Mouse (Mus musculus) limb, embryonic 10.5 days (tissue): Measurements from ENCODE around the gene Mast3. TPM values are rescaled to one million over a fixed set of nuclear protein-coding genes. Genes with fewer than 3 reads are reported as not detected.

Experiments used
- DNase-seq: peaks from one replicate; pipeline ENCODE4 v3.0.0-alpha.2; 2017; ENCODE audit warnings: low spot score
- H3K27ac ChIP-seq: fragments of 300-500 bp; sonication (generic); 2 replicates; pipeline ENCODE4 v1.5.1; 2016; ENCODE audit warnings: mild to moderate bottlenecking
- H3K27me3 ChIP-seq: fragments of 300-500 bp; sonication (generic); 2 replicates; pipeline ENCODE4 v1.6.1; 2016; ENCODE audit warnings: low read depth, mild to moderate bottlenecking; ENCODE audit not compliant: poor library complexity, severe bottlenecking
- H3K36me3 ChIP-seq: fragments of 300-500 bp; sonication (generic); 2 replicates; pipeline ENCODE4 v1.6.1; 2016; ENCODE audit warnings: mild to moderate bottlenecking, moderate library complexity
- H3K4me1 ChIP-seq: fragments of 300-500 bp; sonication (generic); 2 replicates; pipeline ENCODE4 v1.6.1; 2016
- H3K4me3 ChIP-seq: fragments of 300-500 bp; sonication (generic); 2 replicates; pipeline ENCODE4 v1.5.1; 2016; ENCODE audit warnings: mild to moderate bottlenecking, moderate library complexity
- H3K9me3 ChIP-seq: fragments of 300-500 bp; sonication (generic); replicated peaks from 2 replicates; pipeline ENCODE4 v1.6.1; 2016; ENCODE audit warnings: mild to moderate bottlenecking
- WGBS: fragments of 180-500 bp; shearing (Covaris S2); methylation state at CpG from one replicate; pipeline ENCODE4 v1.1.7; 2016; 5-methylcytosine and 5-hydroxymethylcytosine counted together
- polyA plus RNA-seq: library from polyadenylated mRNA; unstranded; fragments of >200 nt; fragmentation: Nextera tagmentation; extraction: Ambion mirVana; gene quantifications from 2 replicates; pipeline ENCODE4 v1.2.1, GENCODE M21; 2016

Mast3 gene
- 12.7 and 17.1 TPM in 2 replicates for polyA plus RNA-seq

DNA sequence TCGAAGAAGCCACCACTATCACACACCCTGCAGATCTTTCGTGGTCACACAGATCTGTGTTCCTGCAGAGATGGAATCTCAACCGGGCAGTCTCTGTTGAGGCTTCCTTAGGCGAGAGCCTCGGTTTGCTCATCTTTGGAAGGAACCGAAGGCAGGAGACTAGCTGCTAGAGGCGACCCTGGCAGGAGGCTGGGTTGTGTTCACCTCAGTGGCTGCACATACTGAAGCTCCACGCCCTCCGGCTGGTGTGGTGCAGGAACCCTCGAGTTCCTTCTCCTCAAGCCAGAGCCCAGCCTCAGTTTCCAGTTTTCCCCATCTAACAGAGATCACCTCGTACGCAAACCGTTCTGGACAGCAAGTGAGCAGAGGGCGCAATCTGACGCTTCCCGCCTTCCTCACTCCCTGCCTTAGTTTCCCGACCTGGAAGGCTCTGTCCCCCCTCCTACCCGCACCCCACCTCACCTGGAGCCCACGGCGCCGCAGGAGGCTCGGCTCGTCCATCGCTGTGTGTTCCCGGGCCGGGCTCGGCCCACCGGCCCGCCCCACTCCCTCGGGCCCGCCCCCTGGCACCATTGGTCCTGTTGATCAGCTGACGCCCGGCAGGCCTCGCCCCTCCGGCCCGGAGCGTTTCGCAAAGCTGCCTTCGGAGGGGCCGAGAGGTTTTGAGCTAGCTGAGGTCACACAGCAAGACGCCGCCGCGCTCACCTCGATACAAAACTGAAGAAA is at the start of gene Mast3:
Mast3 (minus strand) TSS at position 574 of the 726 bp plus-strand sequence.
- peak within 1 kb of the TSS; percentile 63 for H3K4me3 ChIP-seq
- H3K27ac ChIP-seq: peak within 1 kb of the TSS; percentile 40; the same call in 1 of the 2 replicates
- DNase-seq: peak; percentile 90
- under 1% methylated on average over 45 of the region's 45 CpGs for WGBS
- H3K27me3 ChIP-seq: peaks cover 83% of the 10 kb centered on the region
- H3K4me1 ChIP-seq: peaks cover 28% of the 10 kb centered on the region
- H3K9me3 ChIP-seq: no peaks in the 10 kb centered on the region
- no peaks in the 10 kb centered on the region for H3K36me3 ChIP-seq

DNA sequence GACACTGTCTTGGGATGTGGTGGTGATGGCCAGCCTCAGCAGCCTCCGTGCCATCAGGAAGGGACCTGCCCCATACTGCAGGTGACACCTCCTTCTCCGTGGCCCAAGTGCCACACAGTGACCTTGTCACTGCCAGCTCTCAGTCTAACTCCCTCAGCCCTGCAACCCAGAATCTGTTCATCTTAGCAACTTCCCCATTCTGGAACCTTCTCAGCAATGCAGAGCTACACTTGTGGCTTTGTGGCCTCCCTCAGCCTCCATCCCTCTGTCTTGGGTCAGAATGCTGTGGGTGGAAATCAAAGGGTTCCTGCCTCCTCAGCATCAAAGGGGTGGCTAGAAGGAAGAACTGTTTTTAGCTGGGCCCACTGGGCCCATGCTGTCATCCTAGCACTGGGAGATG is 49.0 kb upstream of the Mast3 start:
- H3K27me3 ChIP-seq: peaks cover 35% of the 10 kb centered on the region
- no peak for DNase-seq
- H3K4me1 ChIP-seq: peaks cover 44% of the 10 kb centered on the region
- no peaks in the 10 kb centered on the region for H3K9me3 ChIP-seq
- no peak overlapping the region for H3K4me3 ChIP-seq
- WGBS: 90% methylated on average over 2 of the region's 2 CpGs
- H3K36me3 ChIP-seq: no peaks in the 10 kb centered on the region
- H3K27ac ChIP-seq: no peak overlapping the region

DNA sequence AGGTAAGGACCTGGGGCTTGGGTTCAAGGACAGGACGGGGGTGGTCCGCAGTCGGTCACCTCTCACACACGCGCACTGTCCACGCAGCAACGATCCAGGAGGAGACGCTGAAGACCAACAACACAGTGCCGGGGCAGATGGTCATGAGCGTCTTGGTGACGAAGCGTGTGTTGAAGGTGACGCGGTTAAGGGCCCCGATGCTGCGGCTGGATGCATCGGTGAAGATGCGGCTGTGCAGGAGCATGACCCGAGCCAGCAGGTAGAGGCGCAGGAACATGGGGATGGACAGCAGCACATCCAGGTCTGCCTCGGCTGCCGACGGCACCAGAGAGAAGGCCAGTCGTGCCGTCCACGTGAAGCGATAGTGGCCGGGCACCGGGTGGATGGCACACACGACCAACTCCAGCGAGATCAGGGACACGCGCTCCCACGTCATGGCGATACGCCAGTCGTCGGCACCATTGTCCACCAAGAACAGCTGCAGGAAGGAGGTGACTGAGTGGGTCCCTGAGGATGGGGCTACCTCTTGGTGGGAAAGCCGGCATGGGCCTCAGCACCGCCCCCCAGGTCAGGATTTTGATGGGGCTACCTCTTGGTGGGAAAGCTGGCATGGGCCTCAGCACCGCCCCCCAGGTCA is 47.9 kb upstream of the Mast3 start:
- H3K36me3 ChIP-seq: no peaks in the 10 kb centered on the region
- H3K27ac ChIP-seq: peak overlapping the region; percentile 56; the same call in 1 of the 2 replicates
- H3K4me1 ChIP-seq: peaks cover 35% of the 10 kb centered on the region
- DNase-seq: no peak
- no peak overlapping the region for H3K4me3 ChIP-seq
- WGBS: 91% methylated on average over 41 of the region's 41 CpGs
- H3K27me3 ChIP-seq: peaks cover 43% of the 10 kb centered on the region
- no peaks in the 10 kb centered on the region for H3K9me3 ChIP-seq

DNA sequence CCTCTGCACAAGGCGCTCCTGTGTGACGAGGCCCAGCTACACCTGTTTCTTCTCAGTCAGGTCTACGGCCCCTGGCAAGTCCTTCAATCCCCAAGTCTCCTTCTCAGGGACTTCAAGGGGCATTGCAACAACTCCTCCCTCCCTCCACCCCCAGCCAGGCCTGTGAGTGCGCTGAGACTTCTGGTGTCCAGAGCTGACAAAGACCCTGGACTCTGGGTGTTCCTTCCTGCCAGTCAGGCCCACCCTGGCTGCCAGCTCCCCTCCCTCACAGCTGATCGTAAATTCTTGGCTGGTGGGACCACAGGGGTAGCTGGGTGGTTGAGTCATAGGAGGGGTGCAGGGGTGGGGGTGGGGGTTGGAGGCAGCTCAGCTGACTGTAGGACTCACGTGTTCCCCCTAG is 47.0 kb upstream of the Mast3 start:
- Histone ChIP-seq H3K9me3 (no peaks in the 10 kb centered on the region), H3K36me3 (no peaks in the 10 kb centered on the region), H3K4me3 (no peak overlapping the region), H3K4me1 (peaks cover 29% of the 10 kb centered on the region), H3K27ac (peak overlapping the region; percentile 56; the same call in 1 of the 2 replicates), H3K27me3 (peaks cover 46% of the 10 kb centered on the region)
- 48% methylated on average over 6 of the region's 6 CpGs for WGBS
- no peak for DNase-seq

DNA sequence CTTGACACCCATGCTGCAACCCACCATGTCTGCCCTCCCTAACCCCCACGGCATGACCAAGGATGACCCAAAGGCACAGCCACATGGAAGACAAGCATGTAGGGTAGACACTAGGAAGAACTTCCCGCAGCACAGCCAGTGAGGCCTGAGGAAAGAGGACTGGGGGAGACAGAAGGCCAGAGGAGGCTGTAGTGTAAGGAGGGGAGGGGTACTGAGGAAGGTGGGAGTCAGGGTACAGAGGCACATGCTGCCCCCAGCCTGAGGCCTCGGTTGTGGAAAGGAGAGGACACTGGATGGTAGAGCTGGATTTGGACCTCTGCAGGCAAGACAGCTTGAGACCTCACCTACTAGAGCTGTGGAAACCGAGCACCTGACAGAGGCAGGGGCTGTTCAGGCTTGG is 46.1 kb upstream of the Mast3 start:
- no peak for DNase-seq
- H3K4me3 ChIP-seq: no peak overlapping the region
- WGBS: 83% methylated on average over 4 of the region's 4 CpGs
- H3K9me3 ChIP-seq: no peaks in the 10 kb centered on the region
- H3K27me3 ChIP-seq: peaks cover 45% of the 10 kb centered on the region
- no peak overlapping the region for H3K27ac ChIP-seq
- peaks cover 26% of the 10 kb centered on the region for H3K4me1 ChIP-seq
- H3K36me3 ChIP-seq: no peaks in the 10 kb centered on the region

GRCm38 (mm10) chr8:70850132-70850845 is 45.4 kb upstream of the Mast3 start:
- H3K27ac ChIP-seq: no peak overlapping the region

DNA sequence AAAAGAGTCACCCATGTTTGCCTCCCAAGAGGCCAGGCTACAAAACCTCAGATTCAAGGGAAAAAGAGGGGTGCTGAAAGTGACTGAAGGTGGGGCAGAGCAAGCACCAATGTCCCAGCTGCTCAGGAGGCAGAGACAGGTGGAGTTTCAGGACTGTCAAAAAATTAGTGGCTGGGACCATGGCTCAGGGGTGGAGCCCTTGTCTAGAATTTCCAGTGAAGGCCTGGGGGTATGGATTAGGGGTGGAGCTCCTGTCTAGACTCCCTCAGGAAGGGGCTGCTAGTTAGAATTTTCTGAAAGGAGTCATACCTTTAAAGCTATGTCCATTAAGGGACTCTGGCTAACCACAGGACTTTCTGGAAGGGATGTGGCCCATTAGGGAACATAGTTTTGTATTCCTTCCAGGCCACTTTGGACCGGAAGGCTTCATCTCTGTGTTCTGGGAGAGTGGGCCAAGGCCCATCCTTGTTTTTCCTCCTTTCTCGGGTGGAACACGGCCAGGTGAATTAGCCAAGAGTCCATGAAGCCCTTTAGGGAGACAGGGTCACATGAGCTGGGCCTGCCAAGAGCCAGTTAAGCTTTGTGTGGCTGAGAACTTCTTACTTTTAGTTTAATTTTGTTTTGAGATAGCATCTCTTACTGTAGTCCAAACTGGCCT is 44.6 kb upstream of the Mast3 start:
- Histone ChIP-seq H3K4me3 (no peak overlapping the region), H3K9me3 (no peaks in the 10 kb centered on the region), H3K27me3 (peaks cover 35% of the 10 kb centered on the region), H3K4me1 (peaks cover 27% of the 10 kb centered on the region), H3K36me3 (no peaks in the 10 kb centered on the region), H3K27ac (no peak overlapping the region)
- no peak for DNase-seq
- 88% methylated on average over 3 of the region's 3 CpGs for WGBS

More at GRCm38 (mm10) chr8:70850132-70850845, 45.4 kb upstream of the Mast3 start:
- no peak for DNase-seq
- H3K9me3 ChIP-seq: no peaks in the 10 kb centered on the region
- H3K4me3 ChIP-seq: no peak overlapping the region
- WGBS: 81% methylated on average over 7 of the region's 7 CpGs
- peaks cover 38% of the 10 kb centered on the region for H3K27me3 ChIP-seq
- H3K4me1 ChIP-seq: peaks cover 26% of the 10 kb centered on the region
- H3K36me3 ChIP-seq: no peaks in the 10 kb centered on the region

GRCm38 (mm10) chr8:70846371-70847154 is 41.7 kb upstream of the Mast3 start:
- no peak for DNase-seq
- Histone ChIP-seq H3K4me3 (no peak overlapping the region), H3K27me3 (peaks cover 41% of the 10 kb centered on the region), H3K9me3 (no peaks in the 10 kb centered on the region), H3K36me3 (no peaks in the 10 kb centered on the region), H3K4me1 (peaks cover 20% of the 10 kb centered on the region), H3K27ac (no peak overlapping the region)
- 53% methylated on average over 15 of the region's 15 CpGs for WGBS

DNA sequence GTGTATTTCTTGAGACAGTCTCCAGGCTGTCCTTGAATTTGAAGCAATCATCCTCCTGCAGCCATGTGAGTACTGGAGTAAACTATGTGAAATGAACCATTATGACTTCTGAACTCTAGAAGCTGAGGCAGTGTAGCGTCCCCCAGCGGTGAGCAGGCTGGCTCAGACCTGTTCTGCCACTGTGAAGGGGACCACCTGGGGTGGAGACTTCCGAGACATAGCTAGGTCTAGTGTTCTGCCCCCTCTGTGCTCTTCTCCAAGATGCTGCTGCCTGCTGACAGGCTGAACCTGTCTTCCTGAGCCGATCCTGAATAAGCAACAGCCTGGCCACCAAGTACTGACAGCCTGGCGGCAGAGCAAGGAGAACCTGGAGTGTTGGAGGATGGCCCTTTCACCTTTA is 40.3 kb upstream of the Mast3 start:
- peaks cover 31% of the 10 kb centered on the region for H3K4me1 ChIP-seq
- H3K9me3 ChIP-seq: no peaks in the 10 kb centered on the region
- no peak overlapping the region for H3K4me3 ChIP-seq
- 44% methylated on average over 5 of the region's 5 CpGs for WGBS
- H3K27me3 ChIP-seq: peaks cover 42% of the 10 kb centered on the region
- no peaks in the 10 kb centered on the region for H3K36me3 ChIP-seq
- no peak overlapping the region for H3K27ac ChIP-seq
- no peak for DNase-seq

- peak overlapping the region; percentile 27; the same call in 1 of the 2 replicates for H3K27ac ChIP-seq
- no peaks in the 10 kb centered on the region for H3K36me3 ChIP-seq
- H3K4me3 ChIP-seq: no peak overlapping the region; the same call in 1 of the 2 replicates
- no peaks in the 10 kb centered on the region for H3K9me3 ChIP-seq
- 2% methylated on average over 6 of the region's 6 CpGs for WGBS
- peak; percentile 99 for DNase-seq
- H3K4me1 ChIP-seq: peaks cover 34% of the 10 kb centered on the region
- H3K27me3 ChIP-seq: peaks cover 42% of the 10 kb centered on the region
Measured at GRCm38 (mm10) chr8:70844523-70844922, 39.7 kb upstream of the Mast3 start.

GRCm38 (mm10) chr8:70843941-70844340 is 39.1 kb upstream of the Mast3 start:
- peak overlapping the region; percentile 27; the same call in 1 of the 2 replicates for H3K27ac ChIP-seq
- no peak overlapping the region for H3K4me3 ChIP-seq
- peaks cover 42% of the 10 kb centered on the region for H3K27me3 ChIP-seq
- WGBS: 88% methylated on average over 8 of the region's 8 CpGs
- no peak for DNase-seq
- H3K36me3 ChIP-seq: no peaks in the 10 kb centered on the region
- no peaks in the 10 kb centered on the region for H3K9me3 ChIP-seq
- peaks cover 36% of the 10 kb centered on the region for H3K4me1 ChIP-seq

DNA sequence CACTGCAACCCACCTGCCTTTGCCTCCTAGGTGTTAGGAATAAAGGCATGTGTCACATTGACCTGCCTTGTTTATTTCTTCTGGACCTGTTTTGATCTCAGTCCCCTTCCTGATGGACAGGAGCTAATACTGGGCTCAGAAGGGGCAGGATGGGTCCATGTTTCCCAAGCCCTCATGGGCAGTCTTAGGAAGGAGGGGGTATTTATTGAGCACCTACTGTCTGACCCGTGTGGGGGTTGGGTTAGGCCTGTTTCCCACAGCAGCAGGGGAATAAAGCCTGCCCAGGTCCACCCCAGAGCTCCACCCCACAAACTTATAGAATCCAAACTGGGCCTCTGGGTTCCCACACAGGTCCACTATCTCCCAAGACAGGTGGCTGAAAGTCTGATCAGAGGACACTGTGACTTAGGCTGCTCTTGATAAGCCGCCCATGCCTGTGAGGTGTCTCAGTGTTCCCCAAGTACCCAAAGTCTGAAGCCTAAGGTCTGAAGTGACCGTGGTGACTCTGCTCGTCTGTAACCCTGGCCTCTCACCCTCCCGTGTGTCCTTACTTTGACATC is 38.4 kb upstream of the Mast3 start:
- Histone ChIP-seq H3K27ac (no peak overlapping the region), H3K4me3 (no peak overlapping the region), H3K4me1 (peaks cover 43% of the 10 kb centered on the region), H3K9me3 (no peaks in the 10 kb centered on the region), H3K36me3 (no peaks in the 10 kb centered on the region), H3K27me3 (peaks cover 36% of the 10 kb centered on the region)
- 89% methylated on average over 5 of the region's 5 CpGs for WGBS
- DNase-seq: no peak
